Mouse (Mus musculus) ES-CJ7 (cell line): ENCODE results near the gene Tdrd3.

Experiments
- DNase-seq: peaks from one replicate; pipeline ENCODE4 v3.0.0; 2011; ENCODE audit warnings: low read depth, low spot score

The Tdrd3 gene

GRCm38 (mm10) chr14:87415808-87416721 lies at the start of gene Tdrd3:
Gene Tdrd3, plus strand, starts transcription at chr14:87416639.
- DNase-seq, result peak; percentile 94

- no peak for DNase-seq
Measured at GRCm38 (mm10) chr14:87367169-87367568, 49.3 kb upstream of the Tdrd3 start.

DNA sequence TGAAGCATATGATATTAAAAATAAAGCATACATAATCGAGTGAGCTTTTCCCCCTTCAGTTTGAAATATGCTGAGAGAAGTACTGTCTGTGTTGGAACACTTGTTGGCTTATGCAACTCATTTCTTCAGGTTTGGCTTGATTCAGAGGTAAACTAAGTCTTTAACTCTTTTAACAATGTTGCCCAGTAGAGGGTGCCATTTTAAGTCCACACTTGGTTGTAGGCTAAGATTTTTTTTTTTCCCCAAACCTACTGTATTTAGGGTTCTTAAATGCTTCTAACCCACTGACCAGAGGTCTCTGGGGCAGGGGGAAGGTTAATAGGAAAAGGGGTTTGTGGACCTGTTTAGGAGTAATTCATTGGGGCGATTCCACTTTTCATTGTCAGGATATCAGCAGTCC lies 33.4 kb upstream of the Tdrd3 start:
- no peak for DNase-seq

DNA sequence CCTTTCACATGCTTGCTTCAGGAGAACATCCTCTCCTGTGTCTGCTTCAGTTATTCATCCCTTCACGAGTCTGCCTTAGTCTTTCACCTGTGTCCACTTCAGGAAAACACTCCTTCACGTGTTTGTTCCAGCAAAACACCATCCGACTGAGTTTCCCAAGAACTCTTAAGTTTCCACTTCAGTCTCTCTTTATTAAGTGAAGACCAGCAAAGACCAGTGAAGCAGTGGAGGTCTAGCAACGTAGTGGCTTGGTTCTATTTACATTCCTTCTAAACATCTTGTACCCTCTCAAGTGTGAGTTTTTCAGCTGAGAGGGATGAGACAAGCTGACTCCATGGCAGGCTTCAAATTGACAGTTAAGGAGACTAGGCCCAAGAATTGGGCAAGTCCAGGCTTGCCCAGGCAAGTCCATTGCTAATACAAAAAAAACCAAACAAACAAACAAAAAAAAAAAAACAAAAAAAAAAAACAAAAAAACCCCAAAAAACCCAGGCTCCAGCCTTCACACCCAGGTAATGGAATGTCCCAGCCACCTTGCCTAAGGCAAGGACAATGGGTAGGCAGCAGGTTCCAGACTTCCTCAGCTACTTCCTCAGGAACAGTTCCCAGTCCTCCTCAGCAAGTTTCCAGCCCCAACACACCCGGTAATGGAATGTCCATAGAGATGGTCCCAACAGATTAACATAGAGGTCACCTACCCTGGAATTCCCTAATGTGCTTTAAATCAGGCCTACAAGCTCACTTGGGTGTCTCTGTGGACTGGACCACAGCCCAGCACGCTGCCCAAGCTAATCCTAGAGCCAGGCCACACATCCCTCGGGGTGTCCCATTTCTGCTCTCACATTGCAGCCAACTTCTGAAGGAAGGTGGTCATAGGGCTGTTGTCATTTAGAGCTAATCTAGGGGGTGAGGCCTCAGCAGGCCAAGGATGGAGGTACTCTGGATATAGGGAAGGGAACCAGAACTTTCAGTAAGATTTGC lies 31.9 kb upstream of the Tdrd3 start:
- peak; percentile 40 for DNase-seq

GRCm38 (mm10) chr14:87393096-87393495 lies 23.3 kb upstream of the Tdrd3 start:
- DNase-seq, result peak; percentile 94

- no peak for DNase-seq
Measured at GRCm38 (mm10) chr14:87396643-87397042, 19.8 kb upstream of the Tdrd3 start.

DNA sequence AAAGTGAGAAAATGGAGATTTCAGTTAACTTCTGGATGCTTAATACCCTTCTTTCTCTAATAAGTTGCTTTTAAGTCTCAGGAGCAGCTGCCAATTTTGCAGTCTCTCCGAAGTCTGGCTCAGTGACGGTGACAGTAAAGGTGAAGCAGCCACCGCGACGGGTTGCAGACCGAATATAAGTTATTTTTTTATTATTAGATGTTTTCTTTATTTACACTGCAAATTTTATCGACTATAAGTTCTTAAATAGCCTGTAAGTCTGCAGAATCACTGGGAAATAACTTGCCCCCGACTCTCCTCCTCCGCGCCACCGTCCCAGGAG lies 992 bp upstream of the Tdrd3 start:
- no peak for DNase-seq

GRCm38 (mm10) chr14:87416755-87417690 lies 584 bp downstream of the Tdrd3 start:
- DNase-seq, result no peak

DNA sequence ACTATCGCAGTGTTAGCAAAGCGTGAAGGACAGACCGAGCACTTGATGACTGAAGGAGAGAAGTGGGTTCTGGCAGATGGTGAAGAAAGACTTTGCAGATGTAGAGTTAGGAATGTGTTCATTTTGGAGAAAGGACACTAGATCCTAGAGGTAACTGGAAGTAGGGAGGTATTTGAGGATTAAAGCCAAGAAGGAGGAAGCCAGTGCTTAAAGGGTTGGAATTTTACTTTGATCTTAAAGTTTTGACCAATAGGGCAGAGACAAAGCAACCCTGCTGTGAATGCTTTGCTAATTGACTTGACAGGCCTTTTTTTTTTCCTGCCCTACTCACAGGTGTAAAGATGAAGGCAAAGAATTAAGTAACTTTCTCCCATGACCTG lies 1.2 kb downstream of the Tdrd3 start:
- peak; percentile 85 for DNase-seq

DNA sequence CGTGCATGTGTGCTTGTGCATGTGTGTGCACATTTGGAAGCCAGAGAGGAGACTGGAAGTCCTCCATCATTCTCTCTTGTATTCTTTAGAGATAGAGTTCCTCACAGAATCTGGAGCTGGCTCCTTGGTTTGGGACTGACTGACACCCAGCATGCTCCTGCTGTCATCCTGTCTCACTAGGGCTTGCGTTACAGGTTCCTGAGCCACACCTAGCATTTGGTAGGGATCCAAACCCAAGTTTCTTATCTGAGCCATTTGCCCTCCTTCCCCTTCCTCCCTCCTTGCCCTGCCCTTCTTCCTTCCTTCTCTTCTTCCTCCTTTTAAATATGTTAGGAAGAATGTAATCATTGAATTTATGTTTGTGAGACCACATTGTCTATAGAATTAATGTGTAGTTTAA lies 3.3 kb downstream of the Tdrd3 start:
- DNase-seq, result no peak

DNA sequence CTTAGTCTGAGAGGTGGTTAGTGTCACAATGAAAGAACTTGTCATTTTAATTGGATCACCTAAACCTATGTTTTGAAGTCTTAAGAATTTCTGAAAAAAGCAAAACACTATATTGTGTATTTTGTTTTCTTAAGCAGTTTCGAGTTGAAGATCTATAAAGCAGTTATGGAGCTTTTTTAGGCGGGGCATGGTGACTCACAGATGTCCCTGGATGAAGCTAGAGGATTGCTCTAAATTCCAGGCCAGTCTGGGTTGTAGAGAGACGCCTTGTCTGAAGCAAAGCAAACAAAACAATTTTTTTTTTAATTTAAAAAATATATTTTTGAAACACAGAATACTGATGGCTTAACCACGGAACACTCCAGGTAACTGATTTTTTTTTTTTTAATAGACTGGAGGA lies 4.1 kb downstream of the Tdrd3 start:
- no peak for DNase-seq

DNA sequence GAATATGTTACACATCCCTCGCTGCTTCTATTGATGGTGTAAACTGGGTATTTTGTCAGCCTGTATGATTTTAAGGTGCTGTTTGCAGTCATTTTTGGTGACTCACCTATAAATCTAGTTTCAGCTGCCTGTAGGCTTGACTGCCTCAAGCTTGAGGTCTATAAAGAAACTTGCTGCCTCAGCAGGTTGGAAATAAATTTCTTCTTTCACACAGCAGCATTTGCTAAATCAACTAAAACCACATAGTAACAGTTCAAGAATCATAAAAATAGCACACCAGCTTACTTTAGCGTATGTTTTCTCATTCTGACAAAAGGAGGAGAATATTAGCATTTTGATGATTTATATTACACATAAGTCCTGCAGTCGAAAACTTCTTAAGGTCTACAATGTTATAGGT lies 6.0 kb downstream of the Tdrd3 start:
- DNase-seq, result no peak

DNA sequence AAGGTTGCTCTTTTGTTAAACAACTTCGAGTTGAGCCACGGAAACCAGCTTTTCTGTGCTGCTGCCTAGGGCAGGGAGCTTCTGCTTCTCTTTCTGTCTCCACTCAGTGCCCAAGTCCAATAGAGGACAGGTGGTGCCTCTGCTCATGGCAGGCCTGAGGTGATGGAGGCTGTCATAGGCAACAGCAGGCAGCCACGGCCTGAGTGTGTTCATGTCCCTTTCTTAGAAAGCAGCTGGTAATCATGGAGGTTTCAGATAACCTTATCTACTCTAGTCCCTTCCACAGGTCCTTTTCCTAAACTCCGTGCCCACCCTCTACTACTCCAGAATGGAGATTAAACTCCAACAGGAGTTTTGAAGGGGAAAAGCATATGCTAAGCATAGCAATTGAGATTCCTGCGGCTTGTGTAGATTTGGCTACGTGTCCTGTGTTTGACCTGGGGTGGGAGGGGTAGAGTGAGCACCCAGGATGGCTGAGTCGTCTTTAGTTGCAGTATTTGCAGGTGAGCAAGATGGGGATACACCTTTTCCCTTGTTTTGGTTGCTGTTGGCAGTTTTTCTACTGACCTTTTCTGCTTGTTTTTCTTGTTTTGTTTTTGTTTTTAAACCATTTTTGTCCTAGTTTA lies 10.0 kb downstream of the Tdrd3 start:
- peak; percentile 58 for DNase-seq

DNA sequence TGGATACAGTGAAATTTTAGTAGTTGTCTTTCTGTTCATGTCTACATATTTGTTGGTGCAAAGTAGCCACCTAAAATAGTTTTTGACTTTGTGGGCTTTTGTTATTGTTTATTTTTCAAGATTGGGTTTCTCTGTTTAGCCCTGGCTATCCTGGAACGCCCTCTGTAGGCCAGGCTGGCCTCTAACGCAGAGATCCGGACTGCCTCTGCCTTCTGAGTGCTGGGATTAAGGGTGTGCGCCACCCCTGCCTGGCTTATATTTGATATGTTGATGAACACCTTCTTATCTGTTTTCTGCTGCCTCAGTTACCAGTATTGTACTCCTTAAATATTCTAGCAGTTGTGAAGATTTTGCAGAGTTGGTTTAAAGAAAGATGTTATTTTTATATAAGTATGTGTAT lies 10.6 kb downstream of the Tdrd3 start:
- peak; percentile 18 for DNase-seq

DNA sequence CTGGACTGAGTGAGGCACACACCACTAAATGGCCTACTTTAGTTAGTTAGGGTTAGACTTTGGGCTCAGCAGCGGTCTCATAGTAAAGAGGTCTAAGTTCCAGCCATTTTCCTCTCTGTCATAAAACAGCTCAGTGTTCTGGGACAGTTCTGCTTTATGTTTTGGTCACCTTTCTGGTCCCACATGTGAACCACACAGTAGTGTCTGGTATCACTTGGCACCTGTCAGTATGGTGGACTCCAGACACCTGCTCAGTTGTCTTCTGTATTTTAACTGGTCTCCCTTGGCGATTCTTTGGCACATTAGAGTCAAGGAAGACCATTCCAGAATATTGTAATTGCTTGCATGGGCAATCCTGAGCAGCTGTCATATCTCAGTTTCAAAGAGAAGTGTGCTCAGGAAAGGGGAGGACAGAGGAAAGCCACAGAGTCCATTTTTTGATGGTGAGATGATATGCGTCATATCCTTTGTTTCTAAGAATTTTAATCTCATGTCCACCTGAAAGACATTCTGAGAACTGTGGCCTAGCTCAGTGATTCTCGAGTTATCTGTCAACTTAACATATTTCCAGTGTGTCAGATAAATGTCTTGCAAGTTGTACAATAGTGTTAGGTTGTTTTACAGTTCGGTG lies 11.3 kb downstream of the Tdrd3 start:
- no peak for DNase-seq

DNA sequence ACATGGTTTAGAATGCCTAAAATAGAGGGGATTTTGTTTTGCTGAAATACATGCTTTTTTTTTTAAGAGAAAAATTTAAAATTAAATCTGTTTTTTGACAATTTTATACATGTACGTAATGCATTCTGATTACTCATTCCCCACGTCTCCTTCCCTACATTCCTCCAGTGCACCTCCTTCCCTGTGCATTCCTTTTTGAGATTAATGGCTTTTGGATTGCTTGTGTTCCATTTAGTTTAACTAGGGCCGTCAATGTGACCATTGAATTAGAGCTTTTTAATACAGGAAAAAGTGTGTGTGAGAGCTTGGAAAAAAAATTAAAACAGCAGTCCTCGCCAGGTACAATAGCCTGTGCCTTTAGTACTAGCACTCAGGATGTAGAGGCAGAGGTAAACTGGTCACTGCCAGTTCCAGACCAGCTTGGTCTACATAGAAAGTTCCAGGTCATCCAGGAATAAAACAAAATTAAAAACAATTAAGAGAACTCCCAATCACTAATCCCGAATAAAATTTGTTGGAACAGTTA lies 17.0 kb downstream of the Tdrd3 start:
- DNase-seq, result no peak

DNA sequence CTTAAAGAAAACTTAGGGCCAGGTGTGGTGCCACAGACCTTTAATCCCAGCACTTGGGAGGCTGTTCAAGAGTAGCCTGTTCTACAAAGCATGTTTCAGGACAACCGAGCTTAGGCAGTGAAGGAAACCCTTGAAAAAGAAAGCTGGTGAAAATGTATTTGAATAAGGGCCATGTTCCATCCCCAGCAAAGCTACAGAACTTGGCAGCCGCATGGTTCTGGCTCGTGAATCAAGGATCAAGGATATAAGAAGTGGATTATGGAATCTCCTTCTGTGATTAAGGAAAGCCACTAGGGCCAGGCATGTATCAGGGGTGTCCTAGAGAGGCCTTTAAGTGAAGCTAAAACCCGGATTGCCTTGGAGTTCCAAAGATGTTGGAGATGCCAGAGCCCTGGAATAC lies 18.9 kb downstream of the Tdrd3 start:
- no peak for DNase-seq

GRCm38 (mm10) chr14:87439721-87440120 lies 23.3 kb downstream of the Tdrd3 start:
- DNase-seq, result no peak

- no peak for DNase-seq
Measured at GRCm38 (mm10) chr14:87446331-87446913, 30.0 kb downstream of the Tdrd3 start.
